Mouse (Mus musculus): ENCODE data around the gene Zfyve28. TPM values are rescaled to one million over a fixed set of nuclear protein-coding genes. Genes with fewer than 3 reads are reported as not detected.

Gene Zfyve28
- polyA plus RNA-seq, 1 experiment from 2014 or later: 5.3 TPM

GRCm38 (mm10) chr5:34220001-34220400, 68.2 kb downstream of the Zfyve28 start:
- Histone ChIP-seq H3K36me3 (no peaks in the 10 kb centered on the region), H3K27me3 (no peaks in the 10 kb centered on the region), H3K4me2 (replicated peaks) (no peak overlapping the region), H3K4me3 (no peak overlapping the region), H3K9ac (replicated peaks) (no peak overlapping the region), H3K9me3 (no peaks in the 10 kb centered on the region), H3K4me1 (no peaks in the 10 kb centered on the region), H3K27ac (replicated peaks) (no peak overlapping the region)
- WGBS: 82% methylated on average over 4 of the region's 4 CpGs
- ATAC-seq (replicated peaks): no peak

DNA sequence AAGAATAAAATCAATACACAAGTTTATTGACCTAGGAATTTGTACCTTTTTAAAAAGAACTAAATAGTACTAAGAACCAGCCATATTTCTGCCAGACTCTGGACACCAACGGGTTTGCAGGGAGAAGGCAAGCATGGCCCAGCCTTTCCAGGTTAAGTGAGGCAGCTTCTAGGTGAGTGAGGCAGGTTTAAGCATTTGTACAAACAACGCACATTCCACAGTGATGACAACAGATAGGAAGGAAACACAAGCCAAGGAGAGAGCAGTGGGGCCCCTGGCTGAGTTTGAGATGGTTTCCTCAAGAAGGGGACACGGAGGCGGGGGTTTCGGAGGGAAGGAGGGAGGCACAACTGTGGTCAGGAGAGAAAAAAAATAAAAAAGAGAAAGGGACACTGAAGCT, 69.6 kb downstream of the Zfyve28 start:
- WGBS: 82% methylated on average over 5 of the region's 5 CpGs
- H3K4me1 ChIP-seq: no peaks in the 10 kb centered on the region
- H3K4me2 ChIP-seq (replicated peaks): no peak overlapping the region
- no peak for ATAC-seq (replicated peaks)
- H3K27ac ChIP-seq (replicated peaks): no peak overlapping the region
- no peaks in the 10 kb centered on the region for H3K27me3 ChIP-seq
- no peak overlapping the region for H3K4me3 ChIP-seq
- H3K9me3 ChIP-seq: no peaks in the 10 kb centered on the region
- H3K9ac ChIP-seq (replicated peaks): no peak overlapping the region
- no peaks in the 10 kb centered on the region for H3K36me3 ChIP-seq

DNA sequence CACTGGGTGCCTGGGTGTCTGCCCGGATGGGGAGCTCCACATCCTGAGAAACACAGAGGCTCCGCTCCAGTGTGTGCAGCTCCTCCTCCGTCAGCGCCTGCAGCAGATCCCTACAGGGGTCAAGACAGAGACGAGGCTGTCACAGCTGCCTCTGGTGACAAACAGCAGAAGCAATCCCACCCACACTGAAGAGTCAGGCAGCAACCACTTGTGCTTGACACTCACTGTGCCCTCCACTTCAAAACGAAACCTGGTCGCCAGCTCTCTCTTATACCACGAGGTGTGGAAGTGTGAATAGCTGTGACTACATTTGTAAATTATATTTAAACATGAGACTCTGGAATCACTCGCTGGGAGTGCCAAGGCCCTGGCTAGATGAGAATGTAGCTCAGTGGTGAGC, 70.5 kb downstream of the Zfyve28 start:
- Histone ChIP-seq H3K4me1 (no peaks in the 10 kb centered on the region), H3K36me3 (no peaks in the 10 kb centered on the region), H3K9ac (replicated peaks) (no peak overlapping the region), H3K4me2 (replicated peaks) (no peak overlapping the region), H3K4me3 (no peak overlapping the region), H3K27ac (replicated peaks) (no peak overlapping the region), H3K9me3 (no peaks in the 10 kb centered on the region), H3K27me3 (no peaks in the 10 kb centered on the region)
- no peak for ATAC-seq (replicated peaks)
- 67% methylated on average over 9 of the region's 9 CpGs for WGBS

DNA sequence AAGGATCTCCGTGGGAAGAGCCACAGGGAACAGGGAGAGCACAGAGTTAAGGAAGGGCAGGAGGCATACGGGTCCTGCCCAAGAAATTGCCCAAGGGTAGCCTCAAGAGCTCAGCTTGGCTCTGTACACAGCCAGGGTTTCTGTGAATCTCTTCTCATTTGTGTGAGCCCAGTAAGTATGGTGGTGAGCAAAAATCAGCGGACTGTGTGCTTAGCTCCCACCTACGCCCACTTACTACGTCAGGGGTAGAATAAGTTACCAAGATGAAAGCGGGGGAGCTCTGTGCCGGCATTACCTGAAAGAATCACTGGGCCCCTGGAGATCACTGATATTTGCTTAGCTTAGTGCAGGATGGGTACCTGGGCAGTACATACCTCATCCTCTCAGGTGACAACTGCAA, 72.2 kb downstream of the Zfyve28 start:
- Histone ChIP-seq H3K27me3 (no peaks in the 10 kb centered on the region), H3K4me1 (no peaks in the 10 kb centered on the region), H3K9ac (replicated peaks) (no peak overlapping the region), H3K4me2 (replicated peaks) (no peak overlapping the region), H3K27ac (replicated peaks) (no peak overlapping the region), H3K36me3 (no peaks in the 10 kb centered on the region), H3K4me3 (no peak overlapping the region), H3K9me3 (no peaks in the 10 kb centered on the region)
- ATAC-seq (replicated peaks): no peak
- 86% methylated on average over 7 of the region's 7 CpGs for WGBS

DNA sequence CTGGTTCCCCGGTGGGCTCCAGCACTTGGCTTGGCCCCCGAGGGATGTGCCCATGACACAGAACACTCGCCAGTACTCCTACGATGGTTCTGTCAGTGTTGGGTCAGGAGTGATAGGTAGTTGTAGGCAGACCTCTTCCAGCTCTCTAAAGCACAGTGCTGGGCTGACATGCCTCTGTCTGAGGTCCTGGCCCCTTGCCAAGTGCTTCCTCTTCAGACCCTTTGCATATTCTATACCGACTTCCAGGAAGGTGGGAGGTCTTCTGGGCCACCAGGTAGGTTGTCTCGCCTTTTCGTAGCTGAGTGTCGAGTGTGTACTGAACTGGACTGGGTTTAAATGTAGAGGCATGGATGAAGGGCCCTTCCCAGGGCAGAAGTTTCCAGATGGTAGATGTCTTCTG, 74.6 kb downstream of the Zfyve28 start:
- Histone ChIP-seq H3K4me1 (no peaks in the 10 kb centered on the region), H3K4me2 (replicated peaks) (no peak overlapping the region), H3K27ac (replicated peaks) (no peak overlapping the region), H3K9me3 (no peaks in the 10 kb centered on the region), H3K4me3 (no peak overlapping the region), H3K9ac (replicated peaks) (no peak overlapping the region), H3K27me3 (no peaks in the 10 kb centered on the region), H3K36me3 (no peaks in the 10 kb centered on the region)
- WGBS: 78% methylated on average over 8 of the region's 8 CpGs
- no peak for ATAC-seq (replicated peaks)

DNA sequence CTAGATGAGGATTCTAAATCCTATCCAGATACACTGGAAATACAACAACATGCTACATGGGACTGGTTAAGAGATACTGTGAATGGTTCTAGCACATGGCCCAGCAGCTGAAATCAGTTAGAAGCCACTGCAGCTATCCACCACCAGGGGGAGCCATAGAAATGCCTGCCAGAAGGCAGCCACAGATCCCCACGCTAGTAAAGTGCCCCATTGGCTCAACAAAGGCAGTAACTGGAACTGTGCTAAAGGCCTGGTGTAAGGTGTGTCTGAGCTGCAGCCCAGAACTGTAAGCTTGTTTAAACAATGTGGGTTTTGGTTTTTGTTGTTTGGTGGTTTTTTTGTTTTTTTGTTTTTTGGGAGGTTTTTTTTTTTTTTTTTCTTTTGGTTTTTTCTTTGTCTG, 78.0 kb downstream of the Zfyve28 start:
- Histone ChIP-seq H3K4me3 (no peak overlapping the region), H3K36me3 (no peaks in the 10 kb centered on the region), H3K9me3 (no peaks in the 10 kb centered on the region), H3K4me2 (replicated peaks) (no peak overlapping the region), H3K27me3 (no peaks in the 10 kb centered on the region), H3K27ac (replicated peaks) (no peak overlapping the region), H3K9ac (replicated peaks) (no peak overlapping the region), H3K4me1 (no peaks in the 10 kb centered on the region)
- ATAC-seq (replicated peaks): peak; percentile 83
- WGBS: 3% methylated on average over 1 of the region's 1 CpGs

- Histone ChIP-seq H3K9ac (replicated peaks) (no peak overlapping the region), H3K4me1 (no peaks in the 10 kb centered on the region), H3K27me3 (no peaks in the 10 kb centered on the region), H3K36me3 (no peaks in the 10 kb centered on the region), H3K4me2 (replicated peaks) (no peak overlapping the region), H3K27ac (replicated peaks) (no peak overlapping the region), H3K9me3 (no peaks in the 10 kb centered on the region), H3K4me3 (no peak overlapping the region)
- ATAC-seq (replicated peaks): no peak
- WGBS: 60% methylated on average over 3 of the region's 3 CpGs
Measured at GRCm38 (mm10) chr5:34207503-34207902, 80.7 kb downstream of the Zfyve28 start.

- peaks cover 5% of the 10 kb centered on the region for H3K4me1 ChIP-seq
- H3K9me3 ChIP-seq: no peaks in the 10 kb centered on the region
- 94% methylated on average over 2 of the region's 2 CpGs for WGBS
- no peak for ATAC-seq (replicated peaks)
- no peaks in the 10 kb centered on the region for H3K36me3 ChIP-seq
- no peaks in the 10 kb centered on the region for H3K27me3 ChIP-seq
- H3K27ac ChIP-seq (replicated peaks): no peak overlapping the region
- no peak overlapping the region for H3K9ac ChIP-seq (replicated peaks)
- H3K4me2 ChIP-seq (replicated peaks): no peak overlapping the region
- H3K4me3 ChIP-seq: no peak overlapping the region
Measured at GRCm38 (mm10) chr5:34205788-34206187, 82.5 kb downstream of the Zfyve28 start.

DNA sequence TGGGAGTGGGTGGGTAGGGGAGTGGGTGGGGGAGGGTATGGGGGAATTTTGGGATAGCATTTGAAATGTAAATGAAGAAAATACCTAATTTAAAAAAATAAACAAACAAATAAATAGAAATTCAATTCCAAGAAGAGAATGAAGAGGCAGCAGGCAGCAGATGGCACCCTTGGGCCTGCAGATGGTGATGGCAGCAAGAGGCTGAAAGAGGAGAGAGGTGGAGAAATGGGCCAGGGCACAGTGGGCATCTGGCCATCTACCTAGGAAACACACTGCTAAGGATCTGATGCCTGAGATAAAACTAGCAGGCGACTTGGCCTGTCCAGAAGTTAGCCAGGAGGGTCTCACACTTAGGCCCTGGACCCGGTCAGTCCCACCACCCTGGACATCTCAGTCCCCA, 83.3 kb downstream of the Zfyve28 start:
- H3K4me1 ChIP-seq: peaks cover 5% of the 10 kb centered on the region

DNA sequence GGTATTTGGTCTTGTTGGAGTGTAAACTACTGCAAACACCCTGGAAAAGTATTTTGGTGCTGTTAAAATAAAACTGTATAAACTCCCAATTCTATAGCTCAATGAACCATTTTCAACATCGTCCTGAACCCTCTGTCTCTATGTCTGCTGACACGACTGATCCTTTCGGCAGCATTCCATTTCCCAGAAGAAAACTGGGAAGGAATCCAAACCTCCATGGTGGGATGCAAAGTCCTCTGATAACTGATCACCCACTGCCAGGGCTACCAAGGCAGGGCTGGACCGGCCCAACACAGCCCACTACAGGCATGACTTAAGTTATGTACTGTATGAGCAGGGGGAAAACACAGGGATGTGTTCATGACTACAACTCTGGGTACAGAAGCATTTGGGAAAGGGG, 86.2 kb downstream of the Zfyve28 start:
- H3K9me3 ChIP-seq: no peaks in the 10 kb centered on the region
- H3K36me3 ChIP-seq: no peaks in the 10 kb centered on the region
- WGBS: 78% methylated on average over 4 of the region's 4 CpGs
- no peak for ATAC-seq (replicated peaks)
- no peak overlapping the region for H3K27ac ChIP-seq (replicated peaks)
- no peak overlapping the region for H3K4me2 ChIP-seq (replicated peaks)
- H3K27me3 ChIP-seq: no peaks in the 10 kb centered on the region
- H3K9ac ChIP-seq (replicated peaks): no peak overlapping the region
- no peak overlapping the region for H3K4me3 ChIP-seq
- peaks cover 14% of the 10 kb centered on the region for H3K4me1 ChIP-seq

More for the DNA sequence above, 83.3 kb downstream of the Zfyve28 start:
- WGBS: 86% methylated on average over 2 of the region's 2 CpGs
- Histone ChIP-seq H3K36me3 (no peaks in the 10 kb centered on the region), H3K27me3 (no peaks in the 10 kb centered on the region), H3K4me3 (no peak overlapping the region), H3K9ac (replicated peaks) (no peak overlapping the region), H3K27ac (replicated peaks) (no peak overlapping the region), H3K4me2 (replicated peaks) (no peak overlapping the region), H3K9me3 (no peaks in the 10 kb centered on the region)
- ATAC-seq (replicated peaks): no peak

GRCm38 (mm10) chr5:34201396-34201795, 86.9 kb downstream of the Zfyve28 start:
- WGBS: 67% methylated on average over 2 of the region's 2 CpGs
- Histone ChIP-seq H3K27me3 (no peaks in the 10 kb centered on the region), H3K9me3 (no peaks in the 10 kb centered on the region), H3K36me3 (no peaks in the 10 kb centered on the region), H3K4me3 (no peak overlapping the region), H3K9ac (replicated peaks) (no peak overlapping the region), H3K4me2 (replicated peaks) (no peak overlapping the region), H3K27ac (replicated peaks) (no peak overlapping the region), H3K4me1 (peaks cover 19% of the 10 kb centered on the region)
- ATAC-seq (replicated peaks): no peak

DNA sequence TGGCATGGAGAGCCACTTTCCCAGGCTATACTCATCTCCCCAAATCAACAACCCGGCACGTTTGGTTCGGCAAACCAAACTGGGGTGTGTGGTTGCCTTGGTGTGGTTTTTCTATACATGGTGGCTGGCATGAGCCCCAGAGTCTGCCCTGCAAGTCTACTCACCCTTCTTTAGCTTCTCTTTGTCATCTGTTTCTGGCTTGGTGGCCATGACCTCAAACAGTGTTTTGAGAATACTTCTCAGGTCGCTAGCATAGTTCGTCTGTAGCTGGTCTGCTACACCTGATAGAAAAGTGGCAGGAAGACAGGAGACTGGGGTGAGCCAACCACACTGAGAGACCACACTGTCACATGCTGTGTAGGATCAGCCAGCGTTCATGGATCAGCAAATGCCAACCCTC, 89.6 kb downstream of the Zfyve28 start:
- Histone ChIP-seq H3K9me3 (no peaks in the 10 kb centered on the region), H3K4me1 (peaks cover 19% of the 10 kb centered on the region), H3K4me2 (replicated peaks) (no peak overlapping the region), H3K27ac (replicated peaks) (no peak overlapping the region), H3K27me3 (no peaks in the 10 kb centered on the region), H3K36me3 (no peaks in the 10 kb centered on the region), H3K4me3 (no peak overlapping the region), H3K9ac (replicated peaks) (no peak overlapping the region)
- 85% methylated on average over 6 of the region's 6 CpGs for WGBS
- no peak for ATAC-seq (replicated peaks)

GRCm38 (mm10) chr5:34197243-34197642, 91.0 kb downstream of the Zfyve28 start:
- peak; percentile 58; the same call in 1 of the 2 replicates for ATAC-seq (replicated peaks)
- no peaks in the 10 kb centered on the region for H3K27me3 ChIP-seq
- no peak overlapping the region for H3K9ac ChIP-seq (replicated peaks)
- no peak overlapping the region for H3K4me2 ChIP-seq (replicated peaks)
- no peaks in the 10 kb centered on the region for H3K36me3 ChIP-seq
- no peak overlapping the region for H3K27ac ChIP-seq (replicated peaks)
- H3K4me1 ChIP-seq: peaks cover 19% of the 10 kb centered on the region
- H3K9me3 ChIP-seq: no peaks in the 10 kb centered on the region
- WGBS: 47% methylated on average over 4 of the region's 4 CpGs
- no peak overlapping the region for H3K4me3 ChIP-seq

Data from forebrain, embryonic 15.5 days (tissue).